Mouse (Mus musculus): Measurements from ENCODE around the gene Afap1l2. TPM values are rescaled to one million over a fixed set of nuclear protein-coding genes. Genes with fewer than 3 reads are reported as not detected.

Gene Afap1l2
- polyA plus RNA-seq, 1 experiment, result 7.6 TPM

- 88% methylated on average over 2 of the region's 2 CpGs for WGBS
- H3K27me3 ChIP-seq (ENCODE audit: control insufficient read depth, insufficient read depth, low read length), result no peaks in the 10 kb centered on the region
- no peak overlapping the region for H3K27ac ChIP-seq (ENCODE audit: insufficient read depth, low read length)
- no peak for TF ChIP-seq POLR2A (IDR thresholded peaks at IDR 0.05; ENCODE audit: low read depth, low read length)
- TF ChIP-seq CTCF (IDR thresholded peaks at IDR 0.05; ENCODE audit: extremely low read depth, insufficient read depth, insufficient read length, insufficient replicate concordance), result no peak
- H3K4me3 ChIP-seq (ENCODE audit: extremely low read depth, insufficient read depth, insufficient read length), result no peak overlapping the region
- 0 out of 2 replicates have a peak, but pooled peaks cover 3% of the 10 kb centered on the region for H3K4me1 ChIP-seq (ENCODE audit: control insufficient read depth, insufficient read depth, insufficient read length)
- DNase-seq (ENCODE audit: low read depth in 1 of 2, low spot score in 2 of 2), result no peak
- no peaks in the 10 kb centered on the region for H3K36me3 ChIP-seq (ENCODE audit: control insufficient read depth, insufficient read depth, low read length)
These were observed 27.2 kb downstream of the Afap1l2 start for GRCm38 (mm10) chr19:56980803-56981202.

GRCm38 (mm10) chr19:56976962-56977948, 30.8 kb downstream of the Afap1l2 start:
- WGBS, result 74% methylated on average over 19 of the region's 19 CpGs
- Histone ChIP-seq H3K4me1 (ENCODE audit: control insufficient read depth, insufficient read depth, insufficient read length) (no peaks in the 10 kb centered on the region), H3K27ac (ENCODE audit: insufficient read depth, low read length) (0 out of 2 replicates have a peak overlapping the region, but pooled peaks have one; percentile 14), H3K36me3 (ENCODE audit: control insufficient read depth, insufficient read depth, low read length) (no peaks in the 10 kb centered on the region), H3K4me3 (ENCODE audit: extremely low read depth, insufficient read depth, insufficient read length) (no peak overlapping the region), H3K27me3 (ENCODE audit: control insufficient read depth, insufficient read depth, low read length) (no peaks in the 10 kb centered on the region)
- TF ChIP-seq CTCF (IDR thresholded peaks at IDR 0.05; ENCODE audit: extremely low read depth, insufficient read depth, insufficient read length, insufficient replicate concordance) (no peak), POLR2A (IDR thresholded peaks at IDR 0.05; ENCODE audit: low read depth, low read length) (no peak)
- DNase-seq (ENCODE audit: low read depth in 1 of 2, low spot score in 2 of 2), result peak in 1 of 2 experiments; percentile 7

GRCm38 (mm10) chr19:56976515-56976914, 31.5 kb downstream of the Afap1l2 start:
- Histone ChIP-seq H3K27me3 (ENCODE audit: control insufficient read depth, insufficient read depth, low read length) (no peaks in the 10 kb centered on the region), H3K36me3 (ENCODE audit: control insufficient read depth, insufficient read depth, low read length) (no peaks in the 10 kb centered on the region), H3K27ac (ENCODE audit: insufficient read depth, low read length) (no peak overlapping the region), H3K4me3 (ENCODE audit: extremely low read depth, insufficient read depth, insufficient read length) (no peak overlapping the region), H3K4me1 (ENCODE audit: control insufficient read depth, insufficient read depth, insufficient read length) (no peaks in the 10 kb centered on the region)
- TF ChIP-seq CTCF (IDR thresholded peaks at IDR 0.05; ENCODE audit: extremely low read depth, insufficient read depth, insufficient read length, insufficient replicate concordance) (no peak), POLR2A (IDR thresholded peaks at IDR 0.05; ENCODE audit: low read depth, low read length) (no peak)
- WGBS, result 92% methylated on average over 5 of the region's 5 CpGs
- no peak for DNase-seq (ENCODE audit: low read depth in 1 of 2, low spot score in 2 of 2)

- no peak overlapping the region for H3K27ac ChIP-seq (ENCODE audit: insufficient read depth, low read length)
- H3K4me1 ChIP-seq (ENCODE audit: control insufficient read depth, insufficient read depth, insufficient read length), result no peaks in the 10 kb centered on the region
- no peak overlapping the region for H3K4me3 ChIP-seq (ENCODE audit: extremely low read depth, insufficient read depth, insufficient read length)
- TF ChIP-seq CTCF (IDR thresholded peaks at IDR 0.05; ENCODE audit: extremely low read depth, insufficient read depth, insufficient read length, insufficient replicate concordance), result no peak
- TF ChIP-seq POLR2A (IDR thresholded peaks at IDR 0.05; ENCODE audit: low read depth, low read length), result no peak
- DNase-seq (ENCODE audit: low read depth in 1 of 2, low spot score in 2 of 2), result no peak
- H3K27me3 ChIP-seq (ENCODE audit: control insufficient read depth, insufficient read depth, low read length), result no peaks in the 10 kb centered on the region
- WGBS, result 95% methylated on average over 3 of the region's 3 CpGs
- no peaks in the 10 kb centered on the region for H3K36me3 ChIP-seq (ENCODE audit: control insufficient read depth, insufficient read depth, low read length)
These were observed 32.5 kb downstream of the Afap1l2 start for GRCm38 (mm10) chr19:56975502-56975901.

- H3K27ac ChIP-seq (ENCODE audit: insufficient read depth, low read length), result no peak overlapping the region
- no peak for DNase-seq (ENCODE audit: low read depth in 1 of 2, low spot score in 2 of 2)
- H3K4me1 ChIP-seq (ENCODE audit: control insufficient read depth, insufficient read depth, insufficient read length), result no peaks in the 10 kb centered on the region
- H3K36me3 ChIP-seq (ENCODE audit: control insufficient read depth, insufficient read depth, low read length), result no peaks in the 10 kb centered on the region
- H3K27me3 ChIP-seq (ENCODE audit: control insufficient read depth, insufficient read depth, low read length), result no peaks in the 10 kb centered on the region
- no peak for TF ChIP-seq POLR2A (IDR thresholded peaks at IDR 0.05; ENCODE audit: low read depth, low read length)
- no peak for TF ChIP-seq CTCF (IDR thresholded peaks at IDR 0.05; ENCODE audit: extremely low read depth, insufficient read depth, insufficient read length, insufficient replicate concordance)
- H3K4me3 ChIP-seq (ENCODE audit: extremely low read depth, insufficient read depth, insufficient read length), result no peak overlapping the region
- WGBS, result 92% methylated on average over 4 of the region's 4 CpGs
These were observed 33.9 kb downstream of the Afap1l2 start for GRCm38 (mm10) chr19:56974159-56974558.

- TF ChIP-seq POLR2A (IDR thresholded peaks at IDR 0.05; ENCODE audit: low read depth, low read length) (no peak), CTCF (IDR thresholded peaks at IDR 0.05; ENCODE audit: extremely low read depth, insufficient read depth, insufficient read length, insufficient replicate concordance) (no peak)
- 93% methylated on average over 2 of the region's 2 CpGs for WGBS
- no peak overlapping the region for H3K4me3 ChIP-seq (ENCODE audit: extremely low read depth, insufficient read depth, insufficient read length)
- H3K27me3 ChIP-seq (ENCODE audit: control insufficient read depth, insufficient read depth, low read length), result no peaks in the 10 kb centered on the region
- no peaks in the 10 kb centered on the region for H3K4me1 ChIP-seq (ENCODE audit: control insufficient read depth, insufficient read depth, insufficient read length)
- no peak overlapping the region for H3K27ac ChIP-seq (ENCODE audit: insufficient read depth, low read length)
- DNase-seq (ENCODE audit: low read depth in 1 of 2, low spot score in 2 of 2), result no peak
- H3K36me3 ChIP-seq (ENCODE audit: control insufficient read depth, insufficient read depth, low read length), result no peaks in the 10 kb centered on the region
These were observed 35.3 kb downstream of the Afap1l2 start for GRCm38 (mm10) chr19:56972768-56973167.

- WGBS, result 72% methylated on average over 7 of the region's 7 CpGs
- H3K36me3 ChIP-seq (ENCODE audit: control insufficient read depth, insufficient read depth, low read length), result no peaks in the 10 kb centered on the region
These were observed 36.7 kb downstream of the Afap1l2 start for GRCm38 (mm10) chr19:56971347-56971746.

More at GRCm38 (mm10) chr19:56971347-56971746, 36.7 kb downstream of the Afap1l2 start:
- Histone ChIP-seq H3K27ac (ENCODE audit: insufficient read depth, low read length) (no peak overlapping the region), H3K27me3 (ENCODE audit: control insufficient read depth, insufficient read depth, low read length) (no peaks in the 10 kb centered on the region), H3K4me1 (ENCODE audit: control insufficient read depth, insufficient read depth, insufficient read length) (no peaks in the 10 kb centered on the region), H3K4me3 (ENCODE audit: extremely low read depth, insufficient read depth, insufficient read length) (no peak overlapping the region)
- no peak for DNase-seq (ENCODE audit: low read depth in 1 of 2, low spot score in 2 of 2)
- TF ChIP-seq CTCF (IDR thresholded peaks at IDR 0.05; ENCODE audit: extremely low read depth, insufficient read depth, insufficient read length, insufficient replicate concordance) (no peak), POLR2A (IDR thresholded peaks at IDR 0.05; ENCODE audit: low read depth, low read length) (no peak)
